Mouse (Mus musculus): ENCODE results near the gene 1110032A03Rik. TPM values are rescaled to one million over a fixed set of nuclear protein-coding genes. Genes with fewer than 3 reads are reported as not detected.

Gene 1110032A03Rik
- polyA plus RNA-seq, 1 experiment from 2014 or later: 58.1 TPM

GRCm38 (mm10) chr9:50732560-50732959 lies 42.8 kb downstream of the 1110032A03Rik start:
- no peaks in the 10 kb centered on the region for H3K36me3 ChIP-seq (ENCODE audit: inconsistent target)
- H3K4me3 ChIP-seq (ENCODE audit: inconsistent target): no peak overlapping the region
- WGBS (ENCODE audit: missing documents): 81% methylated on average over 4 of the region's 4 CpGs
- H3K27ac ChIP-seq: no peak overlapping the region
- no peaks in the 10 kb centered on the region for H3K79me2 ChIP-seq (ENCODE audit: inconsistent target)

- H3K27ac ChIP-seq: no peak overlapping the region
- no peaks in the 10 kb centered on the region for H3K79me2 ChIP-seq (ENCODE audit: inconsistent target)
- no peak overlapping the region for H3K4me3 ChIP-seq (ENCODE audit: inconsistent target)
- H3K36me3 ChIP-seq (ENCODE audit: inconsistent target): no peaks in the 10 kb centered on the region
- WGBS (ENCODE audit: missing documents): 12% methylated on average over 4 of the region's 4 CpGs
Observed at GRCm38 (mm10) chr9:50729600-50729999, 45.7 kb downstream of the 1110032A03Rik start.

GRCm38 (mm10) chr9:50727925-50728651 lies 47.2 kb downstream of the 1110032A03Rik start:
- Histone ChIP-seq H3K4me3 (ENCODE audit: inconsistent target) (peak overlapping the region; percentile 10; the same call in 1 of the 2 replicates), H3K79me2 (ENCODE audit: inconsistent target) (no peaks in the 10 kb centered on the region), H3K27ac (no peak overlapping the region), H3K36me3 (ENCODE audit: inconsistent target) (no peaks in the 10 kb centered on the region)
- under 1% methylated on average over 42 of the region's 45 CpGs for WGBS (ENCODE audit: missing documents)

GRCm38 (mm10) chr9:50727171-50727924 lies 48.0 kb downstream of the 1110032A03Rik start:
- WGBS (ENCODE audit: missing documents): 31% methylated on average over 30 of the region's 30 CpGs
- no peaks in the 10 kb centered on the region for H3K36me3 ChIP-seq (ENCODE audit: inconsistent target)
- no peaks in the 10 kb centered on the region for H3K79me2 ChIP-seq (ENCODE audit: inconsistent target)
- no peak overlapping the region for H3K27ac ChIP-seq
- H3K4me3 ChIP-seq (ENCODE audit: inconsistent target): no peak overlapping the region

GRCm38 (mm10) chr9:50725921-50726590 lies 49.3 kb downstream of the 1110032A03Rik start:
- Histone ChIP-seq H3K4me3 (ENCODE audit: inconsistent target) (no peak overlapping the region), H3K79me2 (ENCODE audit: inconsistent target) (no peaks in the 10 kb centered on the region), H3K36me3 (ENCODE audit: inconsistent target) (no peaks in the 10 kb centered on the region), H3K27ac (no peak overlapping the region)
- 84% methylated on average over 8 of the region's 8 CpGs for WGBS (ENCODE audit: missing documents)

GRCm38 (mm10) chr9:50724661-50725330 lies 50.5 kb downstream of the 1110032A03Rik start:
- Histone ChIP-seq H3K79me2 (ENCODE audit: inconsistent target) (no peaks in the 10 kb centered on the region), H3K36me3 (ENCODE audit: inconsistent target) (no peaks in the 10 kb centered on the region), H3K27ac (no peak overlapping the region), H3K4me3 (ENCODE audit: inconsistent target) (no peak overlapping the region)
- WGBS (ENCODE audit: missing documents): 36% methylated on average over 3 of the region's 3 CpGs

- Histone ChIP-seq H3K36me3 (ENCODE audit: inconsistent target) (no peaks in the 10 kb centered on the region), H3K79me2 (ENCODE audit: inconsistent target) (no peaks in the 10 kb centered on the region), H3K27ac (no peak overlapping the region), H3K4me3 (ENCODE audit: inconsistent target) (no peak overlapping the region)
- WGBS (ENCODE audit: missing documents): 90% methylated on average over 2 of the region's 2 CpGs
Observed at GRCm38 (mm10) chr9:50724147-50724546, 51.2 kb downstream of the 1110032A03Rik start.

- 81% methylated on average over 7 of the region's 7 CpGs for WGBS (ENCODE audit: missing documents)
- Histone ChIP-seq H3K79me2 (ENCODE audit: inconsistent target) (no peaks in the 10 kb centered on the region), H3K4me3 (ENCODE audit: inconsistent target) (no peak overlapping the region), H3K36me3 (ENCODE audit: inconsistent target) (no peaks in the 10 kb centered on the region), H3K27ac (no peak overlapping the region)
Observed at GRCm38 (mm10) chr9:50723406-50723805, 51.9 kb downstream of the 1110032A03Rik start.

GRCm38 (mm10) chr9:50722451-50722911 lies 52.8 kb downstream of the 1110032A03Rik start:
- WGBS (ENCODE audit: missing documents): 80% methylated on average over 8 of the region's 8 CpGs
- Histone ChIP-seq H3K79me2 (ENCODE audit: inconsistent target) (no peaks in the 10 kb centered on the region), H3K36me3 (ENCODE audit: inconsistent target) (no peaks in the 10 kb centered on the region), H3K27ac (no peak overlapping the region), H3K4me3 (ENCODE audit: inconsistent target) (no peak overlapping the region)

GRCm38 (mm10) chr9:50721061-50721460 lies 54.3 kb downstream of the 1110032A03Rik start:
- no peaks in the 10 kb centered on the region for H3K79me2 ChIP-seq (ENCODE audit: inconsistent target)
- H3K36me3 ChIP-seq (ENCODE audit: inconsistent target): no peaks in the 10 kb centered on the region
- 79% methylated on average over 12 of the region's 12 CpGs for WGBS (ENCODE audit: missing documents)
- H3K4me3 ChIP-seq (ENCODE audit: inconsistent target): no peak overlapping the region
- no peak overlapping the region for H3K27ac ChIP-seq

GRCm38 (mm10) chr9:50718878-50719277 lies 56.4 kb downstream of the 1110032A03Rik start:
- 81% methylated on average over 4 of the region's 4 CpGs for WGBS (ENCODE audit: missing documents)

GRCm38 (mm10) chr9:50714188-50714587 lies 61.1 kb downstream of the 1110032A03Rik start:
- H3K27ac ChIP-seq: no peak overlapping the region
- no peaks in the 10 kb centered on the region for H3K36me3 ChIP-seq (ENCODE audit: inconsistent target)
- H3K4me3 ChIP-seq (ENCODE audit: inconsistent target): no peak overlapping the region
- H3K79me2 ChIP-seq (ENCODE audit: inconsistent target): no peaks in the 10 kb centered on the region
- WGBS (ENCODE audit: missing documents): 26% methylated on average over 4 of the region's 4 CpGs

More at GRCm38 (mm10) chr9:50718878-50719277, 56.4 kb downstream of the 1110032A03Rik start:
- Histone ChIP-seq H3K4me3 (ENCODE audit: inconsistent target) (no peak overlapping the region), H3K79me2 (ENCODE audit: inconsistent target) (no peaks in the 10 kb centered on the region), H3K36me3 (ENCODE audit: inconsistent target) (no peaks in the 10 kb centered on the region), H3K27ac (no peak overlapping the region)

Measured in macrophage (primary cell).